Mouse (Mus musculus) cerebellum, adult 18-20 months (tissue): ENCODE measurements at regions not wholly inside any gene's neighbourhood (a gene's known extent, or its start where the extent isn't known, plus 50 kb on each side); places are given as distances from the start of the nearest gene placed in this dataset.
A peak's percentile ranks its signal among the peaks of the same experiment; 100 is the strongest.

Experiments used
- DNase-seq, 2 experiments: peaks; one replicate each; pipeline ENCODE4 v3.0.0; 2021

DNA sequence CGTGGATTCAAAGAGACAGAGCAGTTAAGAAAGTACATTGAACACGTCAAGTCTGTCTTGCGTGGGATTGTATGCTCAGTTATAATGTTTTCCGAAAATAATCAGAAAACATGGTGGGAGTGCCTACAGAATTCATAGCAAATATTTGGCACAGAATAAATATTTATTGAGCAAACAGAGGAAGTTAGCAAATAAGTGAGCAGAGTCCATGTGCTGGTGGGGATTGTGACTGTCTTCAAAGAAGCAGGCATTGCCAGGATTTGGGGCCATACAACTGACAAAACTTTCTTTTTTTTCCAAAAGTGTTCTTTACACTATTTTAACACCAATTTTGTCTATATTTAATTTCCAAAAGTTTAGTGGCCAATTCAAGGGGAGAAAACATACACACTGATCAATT is 1729.8 kb downstream of the AI429214 start:
- no peak for DNase-seq

DNA sequence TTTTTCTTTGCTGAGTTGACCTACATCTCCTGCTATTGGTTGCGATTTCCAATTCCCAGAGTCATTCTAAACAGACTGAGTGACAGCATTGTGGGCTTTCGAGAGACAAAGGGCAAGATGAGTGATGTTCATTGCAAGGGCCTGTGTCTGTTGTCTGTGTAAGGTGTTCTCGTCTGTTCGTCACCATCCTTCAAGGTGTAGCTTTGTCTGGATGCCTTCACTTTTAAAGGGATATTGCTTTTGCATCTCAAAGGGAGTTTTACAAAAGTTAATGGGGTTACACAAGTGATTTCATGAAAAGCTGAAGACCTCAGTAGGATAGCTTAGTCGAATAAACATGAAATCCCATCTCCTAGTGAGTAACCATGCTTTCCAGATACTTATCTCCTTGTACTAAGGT is 1731.9 kb downstream of the AI429214 start:
- DNase-seq: no peak

DNA sequence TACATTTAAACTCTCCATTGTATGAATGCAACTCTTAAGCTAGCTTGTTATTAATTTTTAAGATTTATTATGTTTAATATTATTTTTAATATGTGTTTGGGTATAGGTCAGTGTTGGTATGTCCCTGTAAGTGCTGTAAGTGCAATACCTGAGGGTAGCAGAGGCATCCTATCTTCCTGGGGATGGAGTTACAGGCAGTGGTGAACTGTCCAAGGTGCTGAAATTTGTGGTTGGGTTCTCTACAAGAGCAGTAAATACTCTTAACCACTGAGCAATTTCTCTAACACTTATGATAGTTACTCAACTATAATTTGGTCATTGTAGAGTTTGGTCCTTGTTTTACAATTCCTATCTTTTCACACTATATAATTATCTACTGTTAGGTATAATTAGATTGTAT is 1753.7 kb downstream of the AI429214 start:
- no peak for DNase-seq

DNA sequence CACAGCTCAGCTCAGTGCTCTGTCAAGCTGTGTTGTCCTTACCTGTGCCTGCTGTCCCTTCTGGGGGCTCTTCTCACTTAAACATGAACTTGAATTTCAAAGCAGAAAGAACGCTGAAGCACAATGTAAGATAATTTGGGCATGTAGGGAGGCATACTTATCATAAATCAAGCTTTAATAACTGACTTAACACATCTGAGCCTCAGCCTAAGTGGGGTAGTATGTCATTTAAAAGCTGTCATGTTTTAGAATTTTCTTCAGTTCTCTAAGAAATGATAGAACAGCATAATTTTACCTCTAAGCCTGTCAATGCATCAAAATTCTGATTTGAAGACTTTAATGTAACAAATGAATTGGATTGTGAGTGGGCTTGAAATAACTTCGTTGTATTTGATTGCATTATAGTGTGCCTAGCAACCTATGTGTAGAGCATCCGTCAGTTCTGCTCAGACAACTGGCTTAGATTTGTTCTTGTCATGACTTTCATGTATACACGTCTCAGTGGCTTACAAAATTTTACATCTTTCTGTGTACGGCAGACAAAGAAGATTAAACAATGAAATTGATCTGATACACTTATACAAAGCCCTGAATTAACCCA is 1773.3 kb downstream of the AI429214 start:
- DNase-seq: no peak

DNA sequence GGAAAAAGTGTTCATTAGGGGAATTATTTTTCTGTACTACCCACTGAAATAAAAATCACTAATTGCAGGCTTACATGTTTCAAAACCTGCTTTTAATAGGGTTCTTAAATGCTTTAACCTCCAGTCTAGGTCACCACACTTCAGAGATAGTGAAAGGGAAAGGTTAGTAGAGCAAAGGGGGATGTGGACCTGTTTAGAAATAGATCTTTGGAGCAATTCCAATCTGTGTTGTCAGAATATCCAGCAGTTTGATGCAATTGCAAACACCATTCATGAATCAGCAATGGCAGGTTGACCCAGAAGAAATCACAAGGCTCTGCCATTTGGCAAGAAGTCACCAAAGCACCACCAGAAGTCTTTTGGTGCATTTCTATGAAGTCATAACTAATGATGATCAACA is 1819.1 kb downstream of the AI429214 start:
- DNase-seq: no peak

DNA sequence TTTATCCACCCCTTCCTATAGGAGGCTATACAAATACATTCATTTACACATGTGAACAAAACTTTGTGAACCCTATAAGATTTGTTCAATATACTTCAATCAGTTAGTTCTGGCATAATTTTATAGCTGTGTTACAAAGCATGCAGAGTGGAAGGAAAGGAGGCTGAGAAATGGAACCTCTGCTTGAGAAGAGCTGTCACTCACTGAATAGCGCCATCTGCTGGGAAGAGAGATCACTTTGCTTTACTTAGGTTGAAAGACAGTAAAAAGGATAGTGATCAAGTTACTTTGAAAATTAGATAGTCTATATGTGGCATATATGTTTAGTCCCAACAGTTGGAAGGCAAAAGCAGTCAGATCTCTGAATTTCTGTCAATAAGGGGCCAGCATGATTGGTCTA is 1824.8 kb downstream of the AI429214 start:
- DNase-seq: peak; percentile 8 to 21

DNA sequence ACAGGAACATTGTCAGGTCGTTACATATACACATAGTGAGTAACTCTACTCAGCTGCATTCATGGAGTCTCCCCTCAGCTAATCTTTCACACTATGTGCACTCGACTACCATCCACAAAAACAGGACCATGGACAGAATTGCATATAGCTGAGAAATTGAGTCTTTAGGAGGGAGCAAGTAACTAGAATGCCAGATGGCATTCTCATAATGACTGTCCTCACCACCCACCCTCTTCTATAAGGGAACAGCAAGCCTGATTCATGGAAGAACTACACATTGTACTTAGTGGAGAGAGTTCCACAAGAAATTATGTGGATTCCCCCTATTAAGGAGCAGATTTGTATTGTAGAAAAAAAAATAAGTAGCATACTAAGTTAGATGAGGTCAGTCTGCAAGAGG is 1813.4 kb upstream of the Adam24 start:
- no peak for DNase-seq

DNA sequence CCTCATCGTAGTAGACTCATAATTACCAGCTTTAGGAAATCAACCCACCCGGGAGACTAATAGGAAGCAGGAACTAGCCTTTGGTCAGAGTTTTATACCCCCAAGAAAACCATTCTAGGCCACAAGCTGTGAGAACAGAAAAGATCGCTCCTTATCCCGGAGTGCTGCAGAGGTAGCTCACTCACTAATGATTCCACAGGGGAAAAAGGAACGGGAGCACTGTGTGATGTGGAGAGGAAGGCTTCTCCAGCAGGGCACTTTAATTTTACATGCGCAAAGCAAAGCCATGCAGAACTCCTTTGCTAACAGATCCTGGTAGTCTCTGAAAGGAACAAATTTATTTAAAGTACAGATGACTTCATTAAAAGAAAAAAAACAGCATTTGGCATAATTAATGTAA is 1807.5 kb upstream of the Adam24 start:
- no peak for DNase-seq
